Mouse (Mus musculus): ENCODE measurements at regions not wholly inside any gene's neighbourhood (a gene's known extent, or its start where the extent isn't known, plus 50 kb on each side); places are given as distances from the start of the nearest gene placed in this dataset.

GRCm38 (mm10) chr2:147989616-147990015 lies 57.2 kb downstream of the Foxa2 start:
- no peak overlapping the region for H3K27ac ChIP-seq (ENCODE audit: low read depth, low read length)
- no peak overlapping the region for H3K4me2 ChIP-seq (ENCODE audit: low read length)
- H3K36me3 ChIP-seq (ENCODE audit: control insufficient read depth, insufficient read depth, low read length) = no peaks in the 10 kb centered on the region
- no peaks in the 10 kb centered on the region for H3K4me1 ChIP-seq (ENCODE audit: control insufficient read depth, insufficient read depth, low read depth, low read length)
- no peak overlapping the region for H3K9ac ChIP-seq (ENCODE audit: low read depth, low read length)
- no peaks in the 10 kb centered on the region for H3K9me3 ChIP-seq (ENCODE audit: control insufficient read depth, low read length)
- WGBS = 50% methylated on average over 1 of the region's 1 CpGs
- no peak overlapping the region for H3K4me3 ChIP-seq (ENCODE audit: low read length)
- no peaks in the 10 kb centered on the region for H3K27me3 ChIP-seq (replicated peaks; ENCODE audit: control insufficient read depth, insufficient read depth, low read length)
- ATAC-seq = no peak

GRCm38 (mm10) chr2:147988586-147988985 lies 58.2 kb downstream of the Foxa2 start:
- Histone ChIP-seq H3K27ac (ENCODE audit: low read depth, low read length) (no peak overlapping the region), H3K36me3 (ENCODE audit: control insufficient read depth, insufficient read depth, low read length) (no peaks in the 10 kb centered on the region), H3K4me2 (ENCODE audit: low read length) (no peak overlapping the region), H3K27me3 (replicated peaks; ENCODE audit: control insufficient read depth, insufficient read depth, low read length) (no peaks in the 10 kb centered on the region), H3K4me3 (ENCODE audit: low read length) (no peak overlapping the region), H3K9me3 (ENCODE audit: control insufficient read depth, low read length) (no peaks in the 10 kb centered on the region), H3K4me1 (ENCODE audit: control insufficient read depth, insufficient read depth, low read depth, low read length) (no peaks in the 10 kb centered on the region), H3K9ac (ENCODE audit: low read depth, low read length) (no peak overlapping the region)
- no peak for ATAC-seq

- 88% methylated on average over 2 of the region's 2 CpGs for WGBS
- Histone ChIP-seq H3K4me2 (ENCODE audit: low read length) (no peak overlapping the region), H3K4me1 (ENCODE audit: control insufficient read depth, insufficient read depth, low read depth, low read length) (no peaks in the 10 kb centered on the region), H3K9me3 (ENCODE audit: control insufficient read depth, low read length) (no peaks in the 10 kb centered on the region), H3K36me3 (ENCODE audit: control insufficient read depth, insufficient read depth, low read length) (no peaks in the 10 kb centered on the region), H3K27me3 (replicated peaks; ENCODE audit: control insufficient read depth, insufficient read depth, low read length) (no peaks in the 10 kb centered on the region), H3K4me3 (ENCODE audit: low read length) (no peak overlapping the region), H3K27ac (ENCODE audit: low read depth, low read length) (no peak overlapping the region), H3K9ac (ENCODE audit: low read depth, low read length) (no peak overlapping the region)
- no peak for ATAC-seq
Measured at GRCm38 (mm10) chr2:147985261-147985575, 61.6 kb downstream of the Foxa2 start.

- ATAC-seq = peak; percentile 86
- Histone ChIP-seq H3K9me3 (ENCODE audit: control insufficient read depth, low read length) (no peaks in the 10 kb centered on the region), H3K4me2 (ENCODE audit: low read length) (no peak overlapping the region), H3K27ac (ENCODE audit: low read depth, low read length) (no peak overlapping the region), H3K4me3 (ENCODE audit: low read length) (no peak overlapping the region), H3K27me3 (replicated peaks; ENCODE audit: control insufficient read depth, insufficient read depth, low read length) (no peaks in the 10 kb centered on the region), H3K9ac (ENCODE audit: low read depth, low read length) (no peak overlapping the region), H3K36me3 (ENCODE audit: control insufficient read depth, insufficient read depth, low read length) (no peaks in the 10 kb centered on the region), H3K4me1 (ENCODE audit: control insufficient read depth, insufficient read depth, low read depth, low read length) (no peaks in the 10 kb centered on the region)
- WGBS = 50% methylated on average over 12 of the region's 12 CpGs
Measured at GRCm38 (mm10) chr2:147984547-147985260, 62.1 kb downstream of the Foxa2 start.

- Histone ChIP-seq H3K4me1 (ENCODE audit: control insufficient read depth, insufficient read depth, low read depth, low read length) (no peaks in the 10 kb centered on the region), H3K9me3 (ENCODE audit: control insufficient read depth, low read length) (no peaks in the 10 kb centered on the region), H3K9ac (ENCODE audit: low read depth, low read length) (no peak overlapping the region), H3K36me3 (ENCODE audit: control insufficient read depth, insufficient read depth, low read length) (no peaks in the 10 kb centered on the region), H3K4me3 (ENCODE audit: low read length) (no peak overlapping the region), H3K27ac (ENCODE audit: low read depth, low read length) (no peak overlapping the region), H3K4me2 (ENCODE audit: low read length) (no peak overlapping the region), H3K27me3 (replicated peaks; ENCODE audit: control insufficient read depth, insufficient read depth, low read length) (no peaks in the 10 kb centered on the region; the same call in 1 of the 2 replicates)
- WGBS = 15% methylated on average over 6 of the region's 6 CpGs
- ATAC-seq = no peak
Measured at GRCm38 (mm10) chr2:147980929-147981479, 65.8 kb downstream of the Foxa2 start.

GRCm38 (mm10) chr2:147980408-147980807 lies 66.4 kb downstream of the Foxa2 start:
- H3K27ac ChIP-seq (ENCODE audit: low read depth, low read length) = no peak overlapping the region
- no peak overlapping the region for H3K9ac ChIP-seq (ENCODE audit: low read depth, low read length)
- H3K9me3 ChIP-seq (ENCODE audit: control insufficient read depth, low read length) = no peaks in the 10 kb centered on the region
- H3K4me2 ChIP-seq (ENCODE audit: low read length) = no peak overlapping the region
- no peaks in the 10 kb centered on the region; the same call in 1 of the 2 replicates for H3K27me3 ChIP-seq (replicated peaks; ENCODE audit: control insufficient read depth, insufficient read depth, low read length)
- ATAC-seq = no peak
- H3K4me1 ChIP-seq (ENCODE audit: control insufficient read depth, insufficient read depth, low read depth, low read length) = no peaks in the 10 kb centered on the region
- H3K36me3 ChIP-seq (ENCODE audit: control insufficient read depth, insufficient read depth, low read length) = no peaks in the 10 kb centered on the region
- WGBS = 96% methylated on average over 1 of the region's 1 CpGs
- H3K4me3 ChIP-seq (ENCODE audit: low read length) = no peak overlapping the region

GRCm38 (mm10) chr2:147979660-147980364 lies 67.0 kb downstream of the Foxa2 start:
- 89% methylated on average over 4 of the region's 4 CpGs for WGBS
- Histone ChIP-seq H3K27me3 (replicated peaks; ENCODE audit: control insufficient read depth, insufficient read depth, low read length) (no peaks in the 10 kb centered on the region; the same call in 1 of the 2 replicates), H3K4me2 (ENCODE audit: low read length) (no peak overlapping the region), H3K9ac (ENCODE audit: low read depth, low read length) (no peak overlapping the region), H3K36me3 (ENCODE audit: control insufficient read depth, insufficient read depth, low read length) (no peaks in the 10 kb centered on the region), H3K4me3 (ENCODE audit: low read length) (no peak overlapping the region), H3K27ac (ENCODE audit: low read depth, low read length) (no peak overlapping the region), H3K4me1 (ENCODE audit: control insufficient read depth, insufficient read depth, low read depth, low read length) (no peaks in the 10 kb centered on the region), H3K9me3 (ENCODE audit: control insufficient read depth, low read length) (no peaks in the 10 kb centered on the region)
- ATAC-seq = no peak

- H3K36me3 ChIP-seq (ENCODE audit: control insufficient read depth, insufficient read depth, low read length) = no peaks in the 10 kb centered on the region
- no peak overlapping the region for H3K4me3 ChIP-seq (ENCODE audit: low read length)
- no peak overlapping the region for H3K4me2 ChIP-seq (ENCODE audit: low read length)
- H3K9me3 ChIP-seq (ENCODE audit: control insufficient read depth, low read length) = no peaks in the 10 kb centered on the region
- H3K9ac ChIP-seq (ENCODE audit: low read depth, low read length) = no peak overlapping the region
- no peak overlapping the region for H3K27ac ChIP-seq (ENCODE audit: low read depth, low read length)
- WGBS = 85% methylated on average over 1 of the region's 1 CpGs
- no peaks in the 10 kb centered on the region for H3K4me1 ChIP-seq (ENCODE audit: control insufficient read depth, insufficient read depth, low read depth, low read length)
- ATAC-seq = no peak
- no peaks in the 10 kb centered on the region; the same call in 1 of the 2 replicates for H3K27me3 ChIP-seq (replicated peaks; ENCODE audit: control insufficient read depth, insufficient read depth, low read length)
Measured at GRCm38 (mm10) chr2:147979001-147979400, 67.8 kb downstream of the Foxa2 start.

GRCm38 (mm10) chr2:147974776-147975175 lies 72.0 kb downstream of the Foxa2 start:
- Histone ChIP-seq H3K4me3 (ENCODE audit: low read length) (no peak overlapping the region), H3K27ac (ENCODE audit: low read depth, low read length) (no peak overlapping the region), H3K4me2 (ENCODE audit: low read length) (no peak overlapping the region), H3K9ac (ENCODE audit: low read depth, low read length) (no peak overlapping the region), H3K36me3 (ENCODE audit: control insufficient read depth, insufficient read depth, low read length) (no peaks in the 10 kb centered on the region), H3K9me3 (ENCODE audit: control insufficient read depth, low read length) (no peaks in the 10 kb centered on the region), H3K4me1 (ENCODE audit: control insufficient read depth, insufficient read depth, low read depth, low read length) (no peaks in the 10 kb centered on the region), H3K27me3 (replicated peaks; ENCODE audit: control insufficient read depth, insufficient read depth, low read length) (peaks cover 2% of the 10 kb centered on the region)
- 63% methylated on average over 2 of the region's 2 CpGs for WGBS
- ATAC-seq = no peak
